Mouse (Mus musculus) intestine, embryonic 16.5 days (tissue): ENCODE results near the gene Syne3. TPM values are rescaled to one million over a fixed set of nuclear protein-coding genes. Genes with fewer than 3 reads are reported as not detected.

Experiments used
- ATAC-seq: fragments of 200-750 bp; cut with Nextera tagmentation; 2 replicates; pipeline ENCODE4 v1.8.0; 2017; ENCODE audit warnings: moderate TSS enrichment, moderate library complexity
- H3K27ac ChIP-seq: fragments of 300-500 bp; sonication (generic); 2 replicates; pipeline ENCODE4 v1.5.1; 2014; ENCODE audit warnings: mild to moderate bottlenecking, low read length
- H3K27me3 ChIP-seq: fragments of 300-500 bp; sonication (generic); replicated peaks from 2 replicates; pipeline ENCODE4 v1.6.1; 2014; ENCODE audit warnings: low read length, control low read depth, mixed read lengths; ENCODE audit not compliant: control insufficient read depth, insufficient read depth
- H3K36me3 ChIP-seq: fragments of 300-500 bp; sonication (generic); 2 replicates; pipeline ENCODE4 v1.6.1; 2014; ENCODE audit warnings: low read length, control low read depth; ENCODE audit not compliant: control insufficient read depth, insufficient read depth
- H3K4me1 ChIP-seq: fragments of 300-500 bp; sonication (generic); 2 replicates; pipeline ENCODE4 v1.6.1; 2014; ENCODE audit warnings: low read length, control low read depth, mixed read lengths; ENCODE audit not compliant: control insufficient read depth, insufficient read depth
- H3K4me2 ChIP-seq: fragments of 300-500 bp; sonication (generic); 2 replicates; pipeline ENCODE4 v1.6.1; 2014; ENCODE audit warnings: low read depth, low read length, control low read depth
- H3K4me3 ChIP-seq: fragments of 300-500 bp; sonication (generic); 2 replicates; pipeline ENCODE4 v1.5.1; 2014; ENCODE audit warnings: mild to moderate bottlenecking, low read length
- H3K9ac ChIP-seq: fragments of 300-500 bp; sonication (generic); 2 replicates; pipeline ENCODE4 v1.6.1; 2014; ENCODE audit warnings: low read depth, low read length
- H3K9me3 ChIP-seq: fragments of 300-500 bp; sonication (generic); 2 replicates; pipeline ENCODE4 v1.6.1; 2016; ENCODE audit warnings: low read length, control low read depth; ENCODE audit not compliant: control insufficient read depth
- WGBS: fragments of 180-500 bp; shearing (Covaris S2); extraction: QIAGEN DNeasy Blood & Tissue Kit; methylation state at CpG from one replicate; pipeline ENCODE4 v1.1.7; 2014; 5-methylcytosine and 5-hydroxymethylcytosine counted together
- polyA plus RNA-seq: library from polyadenylated mRNA; unstranded; fragments of >200 nt; fragmentation: Nextera tagmentation; extraction: Ambion mirVana; gene quantifications from 2 replicates; pipeline ENCODE4 v1.2.1, GENCODE M21; 2015

Syne3 gene
- polyA plus RNA-seq, 1 experiment from 2014 or later, result 0.51 TPM

DNA sequence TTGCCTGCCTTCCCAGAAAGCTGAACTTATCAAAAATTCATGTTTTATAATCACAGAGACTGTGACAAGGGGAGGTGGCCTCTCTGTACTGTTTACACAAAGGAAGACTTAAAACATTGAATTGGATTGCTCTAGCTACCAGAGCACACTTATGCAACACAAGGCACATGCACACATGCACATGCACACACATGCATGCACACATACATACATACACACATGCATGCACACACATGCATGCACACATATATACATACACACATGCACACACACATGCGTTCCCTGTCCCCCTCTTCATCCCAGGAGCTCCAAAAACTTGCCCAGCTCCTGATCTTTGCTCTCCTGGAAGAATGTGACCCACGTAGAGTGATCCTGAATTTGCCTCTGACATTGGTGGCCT, 83.8 kb downstream of the Syne3 start:
- 83% methylated on average over 2 of the region's 2 CpGs for WGBS

DNA sequence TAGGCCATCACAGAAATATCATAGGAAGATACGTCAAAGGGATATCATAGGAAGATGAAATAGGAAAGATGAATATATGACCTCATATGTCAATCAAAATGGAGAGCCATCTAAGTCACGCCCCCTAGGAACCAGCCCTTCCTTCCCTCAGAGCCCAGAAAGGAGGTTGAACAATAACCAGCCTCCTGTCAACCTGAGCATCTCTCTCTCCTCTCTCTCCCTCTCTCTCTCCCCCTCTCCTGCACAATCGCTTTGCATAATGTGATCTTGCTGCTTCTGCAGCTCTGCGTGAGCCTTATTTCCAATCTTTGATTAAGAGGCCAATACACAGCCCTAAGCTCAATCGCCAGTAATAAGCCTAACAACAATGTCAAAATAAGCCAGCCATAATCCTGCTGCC, 84.6 kb downstream of the Syne3 start:
- H3K9ac ChIP-seq, result no peak overlapping the region
- H3K4me1 ChIP-seq, result peaks cover 3% of the 10 kb centered on the region; the same call in 1 of the 2 replicates
- no peaks in the 10 kb centered on the region for H3K27me3 ChIP-seq
- WGBS, result 78% methylated on average over 5 of the region's 5 CpGs
- no peaks in the 10 kb centered on the region for H3K36me3 ChIP-seq
- no peak overlapping the region for H3K4me2 ChIP-seq
- no peak overlapping the region for H3K4me3 ChIP-seq
- no peak for ATAC-seq
- no peaks in the 10 kb centered on the region for H3K9me3 ChIP-seq
- H3K27ac ChIP-seq, result no peak overlapping the region

More for the DNA sequence above, 83.8 kb downstream of the Syne3 start:
- ATAC-seq, result no peak
- H3K27ac ChIP-seq, result no peak overlapping the region
- no peaks in the 10 kb centered on the region for H3K27me3 ChIP-seq
- no peak overlapping the region for H3K9ac ChIP-seq
- H3K4me3 ChIP-seq, result no peak overlapping the region
- H3K4me2 ChIP-seq, result no peak overlapping the region
- H3K9me3 ChIP-seq, result no peaks in the 10 kb centered on the region
- peaks cover 3% of the 10 kb centered on the region; the same call in 1 of the 2 replicates for H3K4me1 ChIP-seq
- H3K36me3 ChIP-seq, result no peaks in the 10 kb centered on the region

DNA sequence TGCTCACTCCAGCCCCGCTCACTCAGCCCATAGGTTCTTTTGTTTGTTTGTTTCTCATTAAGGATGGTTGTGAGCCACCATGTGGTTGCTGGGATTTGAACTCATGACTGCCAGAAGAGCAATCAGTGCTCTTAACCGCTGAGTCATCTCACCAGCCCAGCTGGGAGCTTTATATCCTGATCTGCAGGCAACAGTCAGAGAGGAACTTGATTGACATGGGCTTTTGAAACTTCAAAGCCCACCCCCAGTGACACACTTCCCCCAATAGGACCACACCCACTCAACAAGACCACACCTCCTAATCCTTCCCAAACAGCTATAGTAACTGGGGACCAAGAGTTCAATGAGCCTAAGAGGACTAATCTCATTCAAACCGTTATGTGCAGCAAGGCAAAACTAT, 85.1 kb downstream of the Syne3 start:
- H3K9ac ChIP-seq, result no peak overlapping the region
- peaks cover 3% of the 10 kb centered on the region; the same call in 1 of the 2 replicates for H3K4me1 ChIP-seq
- no peaks in the 10 kb centered on the region for H3K9me3 ChIP-seq
- no peaks in the 10 kb centered on the region for H3K36me3 ChIP-seq
- ATAC-seq, result no peak
- no peak overlapping the region for H3K27ac ChIP-seq
- H3K4me2 ChIP-seq, result no peak overlapping the region
- H3K27me3 ChIP-seq, result no peaks in the 10 kb centered on the region
- WGBS, result 86% methylated on average over 3 of the region's 3 CpGs
- no peak overlapping the region for H3K4me3 ChIP-seq

DNA sequence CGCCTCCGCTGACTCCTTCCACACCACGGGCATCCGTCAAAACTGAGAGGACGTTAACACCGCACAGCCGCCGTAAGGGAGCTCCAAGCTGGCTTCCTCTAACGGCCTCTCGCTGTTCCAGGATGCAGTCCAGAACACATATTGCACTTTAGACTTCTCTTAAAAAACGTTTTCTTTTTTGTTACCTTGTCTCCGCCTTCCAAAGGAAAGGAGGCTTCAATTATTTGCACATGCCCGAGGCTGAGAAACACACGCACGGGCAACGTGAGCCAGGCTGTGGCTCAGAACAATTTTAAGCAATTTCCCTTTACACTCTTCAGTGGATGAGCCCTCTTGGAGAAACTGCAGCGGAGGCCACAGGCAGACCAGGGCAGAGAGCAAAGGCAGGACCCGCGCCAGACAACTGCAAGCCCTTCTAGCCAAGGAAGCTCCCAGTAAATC, 85.6 kb downstream of the Syne3 start:
- Histone ChIP-seq H3K9ac (no peak overlapping the region), H3K27me3 (no peaks in the 10 kb centered on the region), H3K4me2 (peak overlapping the region; percentile 23; the same call in 1 of the 2 replicates), H3K4me3 (no peak overlapping the region), H3K36me3 (no peaks in the 10 kb centered on the region), H3K4me1 (peaks cover 3% of the 10 kb centered on the region; the same call in 1 of the 2 replicates), H3K9me3 (no peaks in the 10 kb centered on the region), H3K27ac (peak overlapping the region; percentile 49)
- 31% methylated on average over 19 of the region's 19 CpGs for WGBS
- peak; percentile 60 for ATAC-seq

DNA sequence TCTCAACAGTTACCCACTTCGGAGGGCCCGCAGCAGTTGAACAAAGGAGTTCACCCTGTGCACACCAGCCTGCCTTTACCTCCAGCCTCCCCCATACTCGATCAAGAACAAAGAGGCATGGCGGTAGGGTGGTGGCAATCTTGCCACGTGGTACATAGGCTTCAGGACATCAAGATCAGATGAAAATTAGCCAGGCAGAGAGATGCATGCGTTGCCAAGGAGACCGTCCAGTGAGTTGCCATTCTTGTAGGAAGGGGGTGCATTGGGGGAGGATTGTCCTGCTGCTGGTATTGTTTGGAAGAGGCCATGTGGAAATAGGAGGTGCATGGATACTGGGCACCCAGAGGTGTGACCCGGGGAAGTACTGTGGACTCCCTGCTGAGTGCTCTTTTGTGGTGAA, 87.0 kb downstream of the Syne3 start:
- no peak for ATAC-seq
- Histone ChIP-seq H3K36me3 (no peaks in the 10 kb centered on the region), H3K4me3 (no peak overlapping the region), H3K9ac (no peak overlapping the region), H3K27me3 (no peaks in the 10 kb centered on the region), H3K4me1 (peaks cover 3% of the 10 kb centered on the region; the same call in 1 of the 2 replicates), H3K4me2 (no peak overlapping the region), H3K27ac (no peak overlapping the region), H3K9me3 (no peaks in the 10 kb centered on the region)
- 74% methylated on average over 8 of the region's 8 CpGs for WGBS

DNA sequence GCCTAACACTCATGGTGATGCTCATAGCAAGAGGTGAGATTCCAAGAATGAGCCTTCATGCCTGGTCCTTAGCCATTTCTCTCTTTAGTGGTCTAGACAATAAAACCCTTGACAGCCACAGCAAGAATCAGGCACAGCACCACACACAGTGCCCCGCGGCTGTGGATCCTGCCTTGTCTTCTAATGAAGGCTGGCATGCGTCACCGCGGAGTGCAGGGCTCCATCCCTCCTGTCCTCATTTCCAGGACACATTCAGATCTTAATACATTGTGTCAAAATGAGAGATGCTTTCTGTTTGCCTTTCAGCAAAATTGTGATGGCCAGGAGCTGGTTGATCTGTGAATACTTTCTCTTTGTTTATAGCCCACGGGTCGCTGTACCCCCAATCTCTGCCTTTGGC, 88.5 kb downstream of the Syne3 start:
- Histone ChIP-seq H3K4me1 (peaks cover 3% of the 10 kb centered on the region; the same call in 1 of the 2 replicates), H3K9ac (no peak overlapping the region), H3K9me3 (no peaks in the 10 kb centered on the region), H3K4me2 (no peak overlapping the region), H3K27me3 (no peaks in the 10 kb centered on the region), H3K27ac (no peak overlapping the region), H3K36me3 (no peaks in the 10 kb centered on the region), H3K4me3 (no peak overlapping the region)
- WGBS, result 66% methylated on average over 7 of the region's 7 CpGs
- no peak for ATAC-seq

DNA sequence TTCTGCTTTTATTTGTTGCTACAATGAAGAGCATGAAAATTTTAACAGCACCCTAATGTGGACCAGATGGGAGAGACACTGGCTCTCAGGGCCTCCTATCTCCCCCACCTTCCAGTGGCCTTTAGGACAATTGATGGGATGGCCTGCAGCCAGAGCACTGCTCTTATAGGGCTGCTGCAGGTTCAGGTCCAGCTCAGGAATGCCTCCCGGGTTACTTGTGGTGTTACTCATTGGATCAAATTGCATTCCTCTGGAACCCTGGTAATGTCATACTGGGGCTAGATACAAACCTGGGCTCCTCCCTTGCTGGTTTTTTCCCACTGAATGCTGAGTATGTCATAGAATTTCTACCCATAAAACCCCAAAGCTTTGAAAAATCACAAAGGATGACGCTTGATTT, 90.4 kb downstream of the Syne3 start:
- WGBS, result 73% methylated on average over 2 of the region's 2 CpGs
- ATAC-seq, result no peak
- no peak overlapping the region for H3K4me2 ChIP-seq
- no peaks in the 10 kb centered on the region for H3K27me3 ChIP-seq
- no peak overlapping the region for H3K4me3 ChIP-seq
- H3K4me1 ChIP-seq, result peaks cover 3% of the 10 kb centered on the region; the same call in 1 of the 2 replicates
- no peak overlapping the region for H3K27ac ChIP-seq
- no peaks in the 10 kb centered on the region for H3K36me3 ChIP-seq
- H3K9me3 ChIP-seq, result no peaks in the 10 kb centered on the region
- no peak overlapping the region for H3K9ac ChIP-seq

DNA sequence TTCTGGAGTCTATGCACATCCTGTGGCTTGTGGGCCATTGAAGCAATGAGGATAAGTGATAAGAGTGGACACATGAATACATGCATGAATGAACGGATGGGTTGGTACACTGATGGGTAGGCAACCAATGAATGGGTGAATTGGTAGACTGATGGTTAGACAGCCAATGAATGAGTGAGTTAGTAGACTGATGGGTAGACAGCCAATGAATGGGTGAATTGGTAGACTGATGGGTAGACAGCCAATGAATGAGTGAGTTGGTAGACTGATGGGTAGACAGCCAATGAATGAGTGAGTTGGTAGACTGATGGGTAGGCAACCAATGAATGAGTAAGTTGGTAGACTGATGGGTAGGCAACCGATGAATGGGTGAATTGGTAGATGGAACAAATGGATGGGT, 91.7 kb downstream of the Syne3 start:
- Histone ChIP-seq H3K9ac (no peak overlapping the region), H3K4me3 (no peak overlapping the region), H3K9me3 (no peaks in the 10 kb centered on the region), H3K36me3 (no peaks in the 10 kb centered on the region), H3K27ac (no peak overlapping the region), H3K4me1 (no peaks in the 10 kb centered on the region), H3K4me2 (no peak overlapping the region), H3K27me3 (no peaks in the 10 kb centered on the region)
- WGBS, result 96% methylated on average over 2 of the region's 2 CpGs
- ATAC-seq, result no peak

DNA sequence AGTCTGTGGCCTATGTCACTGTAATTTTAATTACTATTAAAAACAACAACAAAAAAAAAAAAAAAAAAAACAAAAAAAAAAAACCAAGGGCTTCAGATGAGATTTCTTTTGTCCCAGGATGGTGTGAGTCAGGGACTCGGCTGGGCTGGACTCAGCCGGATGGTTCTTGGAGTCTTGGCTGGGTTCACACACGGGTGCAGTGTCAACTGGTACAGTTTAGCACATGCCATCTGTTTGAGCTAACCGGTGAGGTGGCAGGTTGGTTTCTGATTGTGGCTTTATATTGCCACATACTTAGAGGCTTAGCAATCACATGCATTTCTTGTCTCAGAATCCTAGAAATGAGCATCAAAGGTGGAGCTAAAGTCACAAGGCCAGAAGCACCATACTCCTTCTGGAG, 92.3 kb downstream of the Syne3 start:
- 97% methylated on average over 4 of the region's 4 CpGs for WGBS
- ATAC-seq, result no peak
- H3K9me3 ChIP-seq, result no peaks in the 10 kb centered on the region
- no peak overlapping the region for H3K4me3 ChIP-seq
- H3K36me3 ChIP-seq, result no peaks in the 10 kb centered on the region
- H3K9ac ChIP-seq, result no peak overlapping the region
- H3K27ac ChIP-seq, result no peak overlapping the region
- no peaks in the 10 kb centered on the region for H3K27me3 ChIP-seq
- no peaks in the 10 kb centered on the region for H3K4me1 ChIP-seq
- no peak overlapping the region for H3K4me2 ChIP-seq

DNA sequence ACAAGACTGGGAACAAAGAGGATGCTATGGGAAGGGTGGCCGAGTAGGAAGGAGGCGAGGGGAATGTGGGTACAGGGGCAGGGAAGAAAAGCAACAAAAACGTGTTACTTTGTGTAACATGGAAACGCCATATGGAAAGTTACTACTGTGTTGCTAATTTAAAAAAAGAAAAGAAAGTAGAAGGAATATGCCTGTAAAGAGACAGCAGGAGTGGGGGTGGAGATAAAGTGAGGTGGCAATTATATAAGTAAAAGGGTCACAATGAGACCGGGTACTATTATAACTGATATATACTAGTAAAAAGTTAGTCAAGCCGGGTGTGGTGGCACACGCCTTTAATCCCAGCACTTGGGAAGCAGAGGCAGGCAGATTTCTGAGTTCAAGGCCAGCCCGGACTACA, 92.8 kb downstream of the Syne3 start:
- Histone ChIP-seq H3K9me3 (no peaks in the 10 kb centered on the region), H3K4me2 (no peak overlapping the region), H3K27ac (no peak overlapping the region), H3K27me3 (no peaks in the 10 kb centered on the region), H3K9ac (no peak overlapping the region), H3K36me3 (no peaks in the 10 kb centered on the region), H3K4me1 (no peaks in the 10 kb centered on the region), H3K4me3 (no peak overlapping the region)
- 86% methylated on average over 8 of the region's 8 CpGs for WGBS
- no peak for ATAC-seq
